Mouse (Mus musculus) ES-E14 (cell line): Measurements from ENCODE around the gene Stx1b.

ENCODE experiments used
- CHD2 ChIP-seq: IDR thresholded peaks from 2 replicates; pipeline ENCODE4 v1.6.1; 2014; ENCODE audit warnings: mild to moderate bottlenecking, low read depth, low read length, inconsistent platforms
- HCFC1 ChIP-seq: IDR thresholded peaks from 2 replicates; pipeline ENCODE4 v1.6.1; 2012; ENCODE audit warnings: low read length, inconsistent platforms, borderline replicate concordance; ENCODE audit not compliant: insufficient read depth
- MAFK ChIP-seq: IDR thresholded peaks from 2 replicates; pipeline ENCODE4 v1.6.1; 2014; ENCODE audit warnings: mild to moderate bottlenecking, low read depth, low read length, inconsistent platforms; ENCODE audit not compliant: insufficient read depth
- ZC3H11A ChIP-seq: IDR thresholded peaks from 2 replicates; pipeline ENCODE4 v1.6.1; 2012; ENCODE audit warnings: low read depth, mild to moderate bottlenecking, inconsistent platforms, low read length, borderline replicate concordance
- ZNF384 ChIP-seq: IDR thresholded peaks from 2 replicates; pipeline ENCODE4 v1.6.1; 2012; ENCODE audit warnings: low read depth, low read length, inconsistent platforms

- TF ChIP-seq ZNF384 (no peak), HCFC1 (no peak), ZC3H11A (no peak), MAFK (no peak), CHD2 (no peak)
Measured at GRCm38 (mm10) chr7:127822494-127822893, 1.9 kb downstream of the Stx1b start.
